Mouse (Mus musculus) forebrain, postnatal 0 days (tissue): ENCODE results near the gene Rnf144a. TPM values are rescaled to one million over a fixed set of nuclear protein-coding genes. Genes with fewer than 3 reads are reported as not detected.
"Not testable (repeated sequence)": the region's sequence is repeated elsewhere in the genome, so short reads cannot be mapped to it uniquely, and the experiment has no call there.

Experiments used
- ATAC-seq: fragments of 200-750 bp; cut with Nextera tagmentation; 2 replicates; pipeline ENCODE4 v1.8.0; 2017; ENCODE audit warnings: mild to moderate bottlenecking, moderate library complexity
- DNase-seq: peaks from one replicate; pipeline ENCODE4 v3.0.0-alpha.2; 2015
- H3K27ac ChIP-seq: fragments of 300-500 bp; sonication (generic); 2 replicates; pipeline ENCODE4 v1.5.1; 2014; ENCODE audit warnings: low read depth, mild to moderate bottlenecking, antibody characterized with exemption, low read length, moderate library complexity, mixed read lengths
- H3K27me3 ChIP-seq: fragments of 300-500 bp; sonication (generic); 2 replicates; pipeline ENCODE4 v1.6.1; 2014; ENCODE audit warnings: mild to moderate bottlenecking, low read length, mixed read lengths; ENCODE audit not compliant: insufficient read depth
- H3K36me3 ChIP-seq: fragments of 300-500 bp; sonication (generic); 2 replicates; pipeline ENCODE4 v1.6.1; 2014; ENCODE audit warnings: mild to moderate bottlenecking, moderate library complexity; ENCODE audit not compliant: insufficient read depth
- H3K4me1 ChIP-seq: fragments of 300-500 bp; sonication (generic); 2 replicates; pipeline ENCODE4 v1.6.1; 2014; ENCODE audit warnings: antibody characterized with exemption; ENCODE audit not compliant: insufficient read depth
- H3K4me2 ChIP-seq: fragments of 300-500 bp; sonication (generic); 2 replicates; pipeline ENCODE4 v1.6.1; 2014; ENCODE audit warnings: low read depth, mild to moderate bottlenecking, moderate library complexity
- H3K4me3 ChIP-seq: fragments of 300-500 bp; sonication (generic); 2 replicates; pipeline ENCODE4 v1.5.1; 2014; ENCODE audit warnings: low read depth, low read length, mixed read lengths
- H3K9ac ChIP-seq: fragments of 300-500 bp; sonication (generic); 2 replicates; pipeline ENCODE4 v1.6.1; 2014; ENCODE audit warnings: mild to moderate bottlenecking
- H3K9me3 ChIP-seq: fragments of 300-500 bp; sonication (generic); 2 replicates; pipeline ENCODE4 v1.6.1; 2016; ENCODE audit warnings: low read length
- CTCF ChIP-seq: sonication (generic); IDR thresholded peaks from 2 replicates; pipeline ENCODE4 v1.5.1; 2016; ENCODE audit warnings: antibody characterized with exemption, control low read depth, low read depth
- WGBS: fragments of 180-500 bp; shearing (Covaris S2); extraction: QIAGEN DNeasy Blood & Tissue Kit; methylation state at CpG from one replicate; pipeline ENCODE4 v1.1.7; 2014; 5-methylcytosine and 5-hydroxymethylcytosine counted together
- polyA plus RNA-seq: library from polyadenylated mRNA; unstranded; fragments of >200 nt; fragmentation: Nextera tagmentation; extraction: Ambion mirVana; gene quantifications from 2 replicates; pipeline ENCODE4 v1.2.1, GENCODE M21; 2015
- total RNA-seq: library from RNA; depleted of rRNA; stranded (reverse); fragments of >200 nt; gene quantifications from 2 replicates; pipeline ENCODE4 v1.2.3, GENCODE M21; 2014

Gene Rnf144a
- total and polyA plus RNA-seq, 2 experiments from 2014 or later: 23.1 to 39.1 TPM

GRCm38 (mm10) chr12:26302886-26303285, 112.2 kb downstream of the Rnf144a start:
- 37% methylated on average over 5 of the region's 5 CpGs for WGBS
- H3K4me2 ChIP-seq: no peak overlapping the region
- no peaks in the 10 kb centered on the region for H3K27me3 ChIP-seq
- DNase-seq: no peak
- peaks cover 5% of the 10 kb centered on the region; the same call in 1 of the 2 replicates for H3K36me3 ChIP-seq
- no peak; the same call in 1 of the 2 replicates for ATAC-seq
- no peak for TF ChIP-seq CTCF
- no peaks in the 10 kb centered on the region for H3K9me3 ChIP-seq
- no peak overlapping the region for H3K27ac ChIP-seq
- no peak overlapping the region for H3K4me3 ChIP-seq
- no peak overlapping the region for H3K9ac ChIP-seq
- no peaks in the 10 kb centered on the region for H3K4me1 ChIP-seq

- no peak overlapping the region for H3K4me3 ChIP-seq
- H3K9me3 ChIP-seq: no peaks in the 10 kb centered on the region
- H3K4me1 ChIP-seq: no peaks in the 10 kb centered on the region
- 16% methylated on average over 7 of the region's 7 CpGs for WGBS
- no peak; the same call in 1 of the 2 replicates for ATAC-seq
- no peak for TF ChIP-seq CTCF
- no peak overlapping the region for H3K4me2 ChIP-seq
- no peak overlapping the region for H3K27ac ChIP-seq
- no peak for DNase-seq
- no peaks in the 10 kb centered on the region for H3K27me3 ChIP-seq
- H3K36me3 ChIP-seq: no peaks in the 10 kb centered on the region
- no peak overlapping the region for H3K9ac ChIP-seq
These were observed 115.5 kb downstream of the Rnf144a start for GRCm38 (mm10) chr12:26299515-26300090.

GRCm38 (mm10) chr12:26295995-26296394, 119.1 kb downstream of the Rnf144a start:
- H3K4me1 ChIP-seq, H3K27ac ChIP-seq, H3K4me3 ChIP-seq, H3K9me3 ChIP-seq, H3K9ac ChIP-seq, H3K4me2 ChIP-seq, ATAC-seq, H3K36me3 ChIP-seq, H3K27me3 ChIP-seq: not testable (repeated sequence)
- TF ChIP-seq CTCF: peak; percentile 80
- WGBS: 12% methylated on average over 1 of the region's 1 CpGs
- peak; percentile 63 for DNase-seq

- Histone ChIP-seq H3K4me2 (no peak overlapping the region), H3K27me3 (no peaks in the 10 kb centered on the region), H3K4me1 (0 out of 2 replicates have a peak, but pooled peaks cover 5% of the 10 kb centered on the region), H3K9ac (no peak overlapping the region), H3K27ac (no peak overlapping the region), H3K4me3 (no peak overlapping the region), H3K9me3 (no peaks in the 10 kb centered on the region), H3K36me3 (no peaks in the 10 kb centered on the region)
- no peak for TF ChIP-seq CTCF
- 68% methylated on average over 2 of the region's 2 CpGs for WGBS
- ATAC-seq: no peak
- DNase-seq: no peak
These were observed 125.9 kb downstream of the Rnf144a start for GRCm38 (mm10) chr12:26289200-26289599.

- Histone ChIP-seq H3K27me3 (no peaks in the 10 kb centered on the region), H3K36me3 (no peaks in the 10 kb centered on the region), H3K27ac (no peak overlapping the region), H3K4me2 (no peak overlapping the region), H3K9me3 (no peaks in the 10 kb centered on the region), H3K4me3 (no peak overlapping the region), H3K9ac (no peak overlapping the region), H3K4me1 (0 out of 2 replicates have a peak, but pooled peaks cover 5% of the 10 kb centered on the region)
- DNase-seq: no peak
- ATAC-seq: no peak
- WGBS: 89% methylated on average over 1 of the region's 1 CpGs
- TF ChIP-seq CTCF: no peak
These were observed 126.7 kb downstream of the Rnf144a start for GRCm38 (mm10) chr12:26288347-26288746.

- H3K4me1 ChIP-seq: 0 out of 2 replicates have a peak, but pooled peaks cover 5% of the 10 kb centered on the region
- DNase-seq (no peak), ATAC-seq (no peak)
- no peak overlapping the region for H3K4me2 ChIP-seq
- H3K9ac ChIP-seq: no peak overlapping the region
- H3K27me3 ChIP-seq: no peaks in the 10 kb centered on the region
- no peak for TF ChIP-seq CTCF
- H3K4me3 ChIP-seq: no peak overlapping the region
- 73% methylated on average over 8 of the region's 8 CpGs for WGBS
- H3K27ac ChIP-seq: no peak overlapping the region
- no peaks in the 10 kb centered on the region for H3K36me3 ChIP-seq
- no peaks in the 10 kb centered on the region for H3K9me3 ChIP-seq
These were observed 129.1 kb downstream of the Rnf144a start for GRCm38 (mm10) chr12:26285939-26286338.

GRCm38 (mm10) chr12:26285460-26285859, 129.6 kb downstream of the Rnf144a start:
- H3K9me3 ChIP-seq: no peaks in the 10 kb centered on the region
- ATAC-seq (no peak), DNase-seq (no peak)
- no peak overlapping the region for H3K4me3 ChIP-seq
- no peaks in the 10 kb centered on the region for H3K27me3 ChIP-seq
- H3K9ac ChIP-seq: no peak overlapping the region
- H3K36me3 ChIP-seq: no peaks in the 10 kb centered on the region
- no peak overlapping the region for H3K27ac ChIP-seq
- TF ChIP-seq CTCF: no peak
- H3K4me1 ChIP-seq: 0 out of 2 replicates have a peak, but pooled peaks cover 5% of the 10 kb centered on the region
- no peak overlapping the region for H3K4me2 ChIP-seq
- WGBS: 81% methylated on average over 3 of the region's 3 CpGs
